Mouse (Mus musculus) heart, postnatal 0 days (tissue): ENCODE data around the gene Rnf10. TPM values are rescaled to one million over a fixed set of nuclear protein-coding genes. Genes with fewer than 3 reads are reported as not detected.
"Not testable (repeated sequence)": the region's sequence is repeated elsewhere in the genome, so short reads cannot be mapped to it uniquely, and the experiment has no call there.

Experiments used
- ATAC-seq: fragments of 200-750 bp; cut with Nextera tagmentation; 2 replicates; pipeline ENCODE4 v1.8.0; 2017; ENCODE audit warnings: low read depth, moderate number of reproducible peaks, moderate library complexity; ENCODE audit not compliant: insufficient read depth
- DNase-seq: peaks from one replicate; pipeline ENCODE4 v3.0.0-alpha.2; 2016; ENCODE audit warnings: low spot score
- H3K27ac ChIP-seq: fragments of 300-500 bp; sonication (generic); 2 replicates; pipeline ENCODE4 v1.5.1; 2014; ENCODE audit warnings: low read depth, mild to moderate bottlenecking
- H3K27me3 ChIP-seq: fragments of 300-500 bp; sonication (generic); 2 replicates; pipeline ENCODE4 v1.6.1; 2014; ENCODE audit warnings: low read length, mixed read lengths; ENCODE audit not compliant: control insufficient read depth, insufficient read depth
- H3K36me3 ChIP-seq: fragments of 300-500 bp; sonication (generic); replicated peaks from 2 replicates; pipeline ENCODE4 v1.6.1; 2014; ENCODE audit warnings: low read length, mixed read lengths; ENCODE audit not compliant: control insufficient read depth, insufficient read depth
- H3K4me1 ChIP-seq: fragments of 300-500 bp; sonication (generic); 2 replicates; pipeline ENCODE4 v1.6.1; 2014; ENCODE audit warnings: antibody characterized with exemption; ENCODE audit not compliant: control insufficient read depth, insufficient read depth
- H3K4me2 ChIP-seq: fragments of 300-500 bp; sonication (generic); 2 replicates; pipeline ENCODE4 v1.6.1; 2014; ENCODE audit warnings: low read depth, mild to moderate bottlenecking, low read length, moderate library complexity
- H3K4me3 ChIP-seq: fragments of 300-500 bp; sonication (generic); 2 replicates; pipeline ENCODE4 v1.5.1; 2014; ENCODE audit warnings: low read depth, low read length
- H3K9ac ChIP-seq: fragments of 300-500 bp; sonication (generic); replicated peaks from 2 replicates; pipeline ENCODE4 v1.6.1; 2014; ENCODE audit warnings: low read depth, low read length, mixed read lengths
- H3K9me3 ChIP-seq: fragments of 300-500 bp; sonication (generic); replicated peaks from 2 replicates; pipeline ENCODE4 v1.6.1; 2016; ENCODE audit warnings: low read length; ENCODE audit not compliant: control insufficient read depth
- CTCF ChIP-seq: IDR thresholded peaks from 2 replicates; pipeline ENCODE4 v1.5.1; 2016; ENCODE audit warnings: antibody characterized with exemption, control low read depth, low read depth
- EP300 ChIP-seq: IDR thresholded peaks from 2 replicates; pipeline ENCODE4 v1.6.1; 2016; ENCODE audit warnings: antibody characterized with exemption, low read depth
- WGBS: fragments of 180-500 bp; shearing (Covaris S2); extraction: QIAGEN DNeasy Blood & Tissue Kit; methylation state at CpG from one replicate; pipeline ENCODE4 v1.1.7; 2014; 5-methylcytosine and 5-hydroxymethylcytosine counted together
- polyA plus RNA-seq: library from polyadenylated mRNA; unstranded; fragments of >200 nt; fragmentation: Nextera tagmentation; extraction: Ambion mirVana; gene quantifications from 2 replicates; pipeline ENCODE4 v1.2.1, GENCODE M21; 2015
- total RNA-seq: library from RNA; depleted of rRNA; stranded (reverse); fragments of >200 nt; gene quantifications from 2 replicates; pipeline ENCODE4 v1.2.3, GENCODE M21; 2014; ENCODE audit warnings: low replicate concordance

Gene Rnf10
- total and polyA plus RNA-seq, 2 experiments from 2014 or later = 82.4 to 105 TPM

DNA sequence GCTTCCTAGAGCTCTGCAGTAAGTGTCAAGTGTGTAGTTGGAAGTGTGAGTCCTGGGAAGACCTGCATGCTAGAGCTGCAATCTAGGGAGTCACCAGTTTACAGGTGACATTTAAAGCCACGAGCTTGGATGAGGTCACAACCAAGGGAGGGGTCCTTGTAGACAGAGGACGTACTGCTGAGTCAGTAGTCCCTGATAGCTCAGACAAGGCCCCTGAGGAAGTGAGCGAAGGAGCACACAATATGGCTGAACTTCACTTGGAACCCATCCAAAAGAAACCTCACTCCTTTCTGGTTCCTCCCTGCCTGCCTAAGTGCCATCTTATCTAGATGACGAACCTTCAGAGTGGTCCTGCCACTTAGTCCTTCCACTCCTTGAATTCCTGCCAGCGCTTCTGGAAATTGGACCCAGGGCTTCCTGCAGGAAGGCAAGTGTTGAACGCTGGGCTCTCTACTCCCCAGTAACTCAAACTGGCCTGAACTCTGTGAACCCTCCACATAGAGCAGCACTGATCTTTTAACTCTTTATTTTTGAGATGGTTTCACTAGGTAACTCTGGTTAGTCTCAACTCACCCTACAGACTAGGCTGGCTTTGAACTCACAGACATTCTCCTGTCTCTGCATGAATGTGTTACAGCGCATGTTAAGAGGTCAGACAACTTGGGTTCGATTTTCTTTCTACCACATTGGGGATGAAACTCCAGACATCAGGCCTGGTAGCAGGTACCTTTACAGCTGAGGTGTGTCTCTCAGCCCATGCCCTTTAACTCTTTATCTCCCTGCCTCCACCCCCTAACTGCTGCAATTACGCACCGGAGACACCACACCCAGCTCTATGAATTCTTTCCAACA lies 40.3 kb upstream of the Rnf10 start:
- peak; percentile 54 for ATAC-seq
- Histone ChIP-seq H3K4me2 (no peak overlapping the region), H3K4me3 (no peak overlapping the region), H3K27ac (no peak overlapping the region), H3K4me1 (peaks cover 6% of the 10 kb centered on the region), H3K36me3 (no peaks in the 10 kb centered on the region), H3K9me3 (no peaks in the 10 kb centered on the region), H3K27me3 (no peaks in the 10 kb centered on the region), H3K9ac (no peak overlapping the region)
- 52% methylated on average over 10 of the region's 10 CpGs for WGBS
- TF ChIP-seq EP300 (no peak), CTCF (no peak)
- no peak for DNase-seq

- Histone ChIP-seq H3K9ac (no peak overlapping the region), H3K4me3 (no peak overlapping the region), H3K36me3 (no peaks in the 10 kb centered on the region), H3K4me1 (peaks cover 6% of the 10 kb centered on the region; the same call in 1 of the 2 replicates), H3K4me2 (no peak overlapping the region), H3K9me3 (no peaks in the 10 kb centered on the region), H3K27ac (no peak overlapping the region), H3K27me3 (no peaks in the 10 kb centered on the region)
- WGBS = 42% methylated on average over 4 of the region's 4 CpGs
- no peak for ATAC-seq
- TF ChIP-seq EP300 (no peak), CTCF (no peak)
- no peak for DNase-seq
These were observed 39.7 kb upstream of the Rnf10 start for GRCm38 (mm10) chr5:115312354-115312753.

DNA sequence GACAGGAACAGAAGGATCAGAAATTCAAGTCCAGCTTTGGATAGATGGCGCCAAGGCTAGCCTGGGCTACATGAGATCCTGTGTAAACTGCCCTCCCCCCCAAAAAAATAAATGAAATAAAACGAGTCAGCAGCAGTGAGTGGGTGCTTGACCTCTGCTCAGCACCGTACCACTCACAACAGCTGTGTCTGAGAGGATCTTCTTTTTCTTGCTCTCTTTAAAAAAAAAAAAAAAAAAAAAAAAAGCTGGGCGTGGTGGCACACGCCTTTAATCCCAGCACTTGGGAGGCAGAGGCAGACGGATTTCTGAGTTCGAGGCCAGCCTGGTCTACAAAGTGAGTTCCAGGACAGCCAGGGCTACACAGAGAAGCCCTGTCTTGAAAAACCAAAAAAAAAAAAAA lies 29.5 kb upstream of the Rnf10 start:
- H3K27me3 ChIP-seq, H3K27ac ChIP-seq, DNase-seq, H3K4me1 ChIP-seq, H3K4me3 ChIP-seq, H3K9ac ChIP-seq, H3K4me2 ChIP-seq, ATAC-seq, H3K9me3 ChIP-seq: not testable (repeated sequence)
- WGBS = 84% methylated on average over 3 of the region's 7 CpGs
- peaks cover 14% of the 10 kb centered on the region for H3K36me3 ChIP-seq

GRCm38 (mm10) chr5:115301615-115302014 lies 28.9 kb upstream of the Rnf10 start:
- DNase-seq (no peak), ATAC-seq (no peak)
- no peak for TF ChIP-seq CTCF
- TF ChIP-seq EP300 = no peak
- Histone ChIP-seq H3K4me3 (peak overlapping the region; percentile 86), H3K27me3 (no peaks in the 10 kb centered on the region), H3K9ac (peak overlapping the region; percentile 40), H3K27ac (no peak overlapping the region), H3K4me2 (peak overlapping the region; percentile 83), H3K9me3 (no peaks in the 10 kb centered on the region), H3K4me1 (0 out of 2 replicates have a peak, but pooled peaks cover 8% of the 10 kb centered on the region), H3K36me3 (peaks cover 20% of the 10 kb centered on the region)
- 29% methylated on average over 13 of the region's 13 CpGs for WGBS

- WGBS = under 1% methylated on average over 65 of the region's 66 CpGs
- H3K4me1 ChIP-seq = 0 out of 2 replicates have a peak, but pooled peaks cover 8% of the 10 kb centered on the region
- peak; percentile 95 for DNase-seq
These were observed 28.3 kb upstream of the Rnf10 start, which contains the start of gene Dynll1 for GRCm38 (mm10) chr5:115300792-115301614. TSS of gene Dynll1 (minus strand) at chr5:115300999.

More at GRCm38 (mm10) chr5:115300792-115301614, 28.3 kb upstream of the Rnf10 start, which contains the start of gene Dynll1:
- Histone ChIP-seq H3K9ac (peak within 1 kb of the TSS; percentile 71), H3K36me3 (peaks cover 26% of the 10 kb centered on the region), H3K4me2 (peak within 1 kb of the TSS; percentile 83), H3K27ac (peak within 1 kb of the TSS; percentile 82), H3K4me3 (peak within 1 kb of the TSS; percentile 86), H3K27me3 (no peaks in the 10 kb centered on the region), H3K9me3 (no peaks in the 10 kb centered on the region)
- peak; percentile 17 for TF ChIP-seq CTCF
- TF ChIP-seq EP300 = peak; percentile 98
- ATAC-seq = peak; percentile 96
